Mouse (Mus musculus): ENCODE measurements around the gene Rftn1. TPM values are rescaled to one million over a fixed set of nuclear protein-coding genes. Genes with fewer than 3 reads are reported as not detected.

The Rftn1 gene
- polyA plus RNA-seq, 1 experiment from 2014 or later = 4.2 TPM

GRCm38 (mm10) chr17:50180899-50181570, 9.4 kb downstream of the Rftn1 start:
- Histone ChIP-seq H3K36me3 (no peaks in the 10 kb centered on the region), H3K4me1 (peaks cover 5% of the 10 kb centered on the region; the same call in 1 of the 2 replicates), H3K27me3 (ENCODE audit: low read depth, poor library complexity, severe bottlenecking) (no peaks in the 10 kb centered on the region), H3K27ac (replicated peaks) (no peak overlapping the region), H3K9me3 (replicated peaks) (no peaks in the 10 kb centered on the region), H3K4me3 (no peak overlapping the region)
- DNase-seq (ENCODE audit: low spot score) = no peak
- 91% methylated on average over 4 of the region's 4 CpGs for WGBS

DNA sequence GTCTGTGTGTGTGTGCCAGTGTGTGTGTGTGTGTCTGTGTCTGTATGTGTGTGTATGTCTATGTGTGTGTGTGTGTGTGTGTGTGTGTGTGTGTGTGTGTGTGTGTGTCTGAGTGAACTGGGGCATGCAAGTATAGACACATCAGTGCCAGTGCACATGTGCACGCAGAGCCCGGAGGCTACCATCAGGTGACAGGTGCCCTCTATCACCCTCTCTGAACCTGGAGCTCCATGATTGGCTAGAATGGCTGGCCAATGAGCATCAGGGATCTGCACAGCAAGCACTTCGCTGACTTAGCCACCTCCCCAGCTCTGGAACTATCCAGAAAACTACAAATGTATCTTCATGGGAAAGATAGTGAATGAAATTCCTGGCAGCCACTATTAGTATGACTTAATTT, 16.7 kb downstream of the Rftn1 start:
- Histone ChIP-seq H3K27ac (replicated peaks) (no peak overlapping the region), H3K36me3 (no peaks in the 10 kb centered on the region), H3K27me3 (ENCODE audit: low read depth, poor library complexity, severe bottlenecking) (no peaks in the 10 kb centered on the region), H3K4me3 (no peak overlapping the region), H3K9me3 (replicated peaks) (peaks cover 5% of the 10 kb centered on the region; the same call in 1 of the 2 replicates), H3K4me1 (peaks cover 17% of the 10 kb centered on the region)
- WGBS = 91% methylated on average over 3 of the region's 3 CpGs
- DNase-seq (ENCODE audit: low spot score) = no peak

GRCm38 (mm10) chr17:50173368-50173767, 17.1 kb downstream of the Rftn1 start:
- no peaks in the 10 kb centered on the region for H3K36me3 ChIP-seq
- 82% methylated on average over 5 of the region's 5 CpGs for WGBS
- no peak overlapping the region for H3K4me3 ChIP-seq
- H3K9me3 ChIP-seq (replicated peaks) = peaks cover 5% of the 10 kb centered on the region; the same call in 1 of the 2 replicates
- H3K27ac ChIP-seq (replicated peaks) = no peak overlapping the region
- peaks cover 17% of the 10 kb centered on the region for H3K4me1 ChIP-seq
- no peak for DNase-seq (ENCODE audit: low spot score)
- H3K27me3 ChIP-seq (ENCODE audit: low read depth, poor library complexity, severe bottlenecking) = no peaks in the 10 kb centered on the region

- WGBS = 96% methylated on average over 6 of the region's 6 CpGs
- H3K4me3 ChIP-seq = no peak overlapping the region
- no peak for DNase-seq (ENCODE audit: low spot score)
- H3K27ac ChIP-seq (replicated peaks) = no peak overlapping the region
- H3K9me3 ChIP-seq (replicated peaks) = peaks cover 5% of the 10 kb centered on the region; the same call in 1 of the 2 replicates
- H3K4me1 ChIP-seq = peaks cover 17% of the 10 kb centered on the region
- H3K36me3 ChIP-seq = no peaks in the 10 kb centered on the region
- H3K27me3 ChIP-seq (ENCODE audit: low read depth, poor library complexity, severe bottlenecking) = no peaks in the 10 kb centered on the region
Measured at GRCm38 (mm10) chr17:50172795-50173194, 17.7 kb downstream of the Rftn1 start.

DNA sequence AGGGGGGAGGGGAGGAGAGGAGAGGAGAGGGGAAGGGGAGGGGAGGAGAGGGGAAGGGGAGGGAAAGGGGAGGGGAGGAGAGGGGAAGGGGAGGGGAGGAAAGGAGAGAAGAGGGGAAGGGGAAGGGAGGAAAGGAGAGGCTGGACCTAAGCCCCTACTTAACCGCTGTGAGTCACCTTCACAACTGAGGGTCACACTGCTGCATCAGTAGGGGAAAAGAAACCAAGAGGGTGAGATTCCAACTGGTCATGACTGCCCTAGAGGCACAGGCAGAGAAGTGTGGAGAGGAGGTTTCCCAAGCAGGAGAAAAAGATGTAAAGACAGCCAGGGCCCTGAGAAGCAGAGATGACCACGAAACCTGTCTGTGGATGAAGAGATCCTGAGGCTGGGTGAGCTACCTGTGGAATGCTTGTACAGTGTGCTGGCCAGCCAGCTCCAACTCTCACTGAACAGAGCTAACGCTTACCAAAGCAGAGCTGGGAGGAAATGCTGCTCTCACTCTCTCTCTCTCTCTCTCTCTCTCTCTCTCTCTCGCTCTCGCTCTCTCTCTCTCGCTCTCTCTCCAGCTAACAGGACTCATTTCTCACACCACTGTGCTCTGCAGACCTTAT, 19.4 kb downstream of the Rftn1 start:
- Histone ChIP-seq H3K4me1 (peaks cover 17% of the 10 kb centered on the region), H3K27ac (replicated peaks) (no peak overlapping the region), H3K9me3 (replicated peaks) (peaks cover 5% of the 10 kb centered on the region; the same call in 1 of the 2 replicates), H3K27me3 (ENCODE audit: low read depth, poor library complexity, severe bottlenecking) (no peaks in the 10 kb centered on the region), H3K4me3 (no peak overlapping the region), H3K36me3 (no peaks in the 10 kb centered on the region)
- WGBS = 75% methylated on average over 6 of the region's 6 CpGs
- DNase-seq (ENCODE audit: low spot score) = no peak

GRCm38 (mm10) chr17:50169946-50170427, 20.5 kb downstream of the Rftn1 start:
- H3K27ac ChIP-seq (replicated peaks) = no peak overlapping the region
- peaks cover 8% of the 10 kb centered on the region; the same call in 1 of the 2 replicates for H3K9me3 ChIP-seq (replicated peaks)
- no peak overlapping the region for H3K4me3 ChIP-seq
- no peaks in the 10 kb centered on the region for H3K36me3 ChIP-seq
- WGBS = 78% methylated on average over 7 of the region's 7 CpGs
- DNase-seq (ENCODE audit: low spot score) = no peak
- H3K27me3 ChIP-seq (ENCODE audit: low read depth, poor library complexity, severe bottlenecking) = no peaks in the 10 kb centered on the region
- H3K4me1 ChIP-seq = peaks cover 17% of the 10 kb centered on the region

DNA sequence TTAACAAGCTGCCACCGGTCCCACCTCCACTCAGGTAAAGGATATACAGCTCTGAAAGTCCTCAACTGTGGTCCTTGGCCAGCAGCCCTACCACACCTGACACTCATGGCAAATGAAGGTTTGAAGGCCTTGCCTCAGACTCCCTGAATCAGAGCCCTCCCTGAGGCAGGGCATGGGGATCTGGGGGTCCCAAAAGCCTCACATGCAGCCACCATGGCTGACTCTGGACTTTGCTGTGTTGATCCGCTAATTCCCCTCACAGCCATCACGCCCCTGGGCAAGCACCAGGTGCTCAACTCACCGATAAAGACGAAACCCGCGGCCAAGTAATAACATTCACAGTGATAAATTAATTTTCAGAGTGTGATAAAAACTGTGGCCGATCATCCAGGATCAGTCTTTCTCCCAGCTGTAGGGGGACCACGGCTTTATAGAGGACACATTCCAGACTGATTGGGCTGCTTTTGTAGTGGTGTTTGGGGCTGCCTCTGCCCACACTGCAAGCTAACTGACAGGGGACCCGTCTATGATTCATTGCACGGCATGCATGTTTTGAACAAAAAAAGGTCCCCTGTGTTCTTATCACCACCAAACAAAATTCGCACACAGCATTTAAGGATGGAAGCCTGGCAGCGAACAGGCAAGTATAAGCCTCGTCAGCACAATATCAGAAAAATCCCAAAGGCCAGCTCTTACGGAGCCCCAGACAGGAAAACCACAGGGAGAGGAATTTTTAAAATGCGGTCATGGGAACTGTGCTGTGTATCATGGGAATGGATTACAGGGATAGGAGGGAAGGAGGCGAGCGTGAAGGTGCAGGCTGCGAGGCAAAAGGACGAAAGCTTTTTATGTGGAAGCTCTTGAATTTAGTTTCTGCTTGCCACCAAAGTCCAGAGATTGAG, 29.3 kb downstream of the Rftn1 start:
- no peak overlapping the region for H3K4me3 ChIP-seq
- H3K36me3 ChIP-seq = no peaks in the 10 kb centered on the region
- no peak overlapping the region for H3K27ac ChIP-seq (replicated peaks)
- H3K4me1 ChIP-seq = no peaks in the 10 kb centered on the region
- peaks cover 11% of the 10 kb centered on the region for H3K9me3 ChIP-seq (replicated peaks)
- no peak for DNase-seq (ENCODE audit: low spot score)
- WGBS = 92% methylated on average over 20 of the region's 20 CpGs
- no peaks in the 10 kb centered on the region for H3K27me3 ChIP-seq (ENCODE audit: low read depth, poor library complexity, severe bottlenecking)

DNA sequence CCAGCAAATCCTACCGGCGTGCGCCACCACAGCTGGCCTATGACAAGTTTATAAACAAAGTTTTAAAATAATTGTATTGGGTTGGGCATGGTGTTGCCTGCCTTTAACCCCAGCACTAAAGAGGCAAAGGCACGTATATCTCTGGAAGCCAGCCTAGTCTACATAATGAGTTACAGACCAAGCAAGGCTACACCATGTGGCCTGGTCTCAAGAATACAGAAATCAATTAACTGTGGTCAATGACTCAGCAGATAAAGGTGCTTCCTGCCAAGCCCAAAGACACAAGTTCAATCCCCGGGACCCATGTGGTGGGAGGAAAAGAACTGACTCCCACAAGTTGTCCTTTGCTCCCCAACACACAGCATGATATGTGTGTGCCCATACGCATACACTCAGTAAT, 30.1 kb downstream of the Rftn1 start:
- Histone ChIP-seq H3K4me3 (no peak overlapping the region), H3K36me3 (no peaks in the 10 kb centered on the region), H3K9me3 (replicated peaks) (peaks cover 11% of the 10 kb centered on the region), H3K27ac (replicated peaks) (no peak overlapping the region), H3K4me1 (no peaks in the 10 kb centered on the region), H3K27me3 (ENCODE audit: low read depth, poor library complexity, severe bottlenecking) (no peaks in the 10 kb centered on the region)
- 95% methylated on average over 6 of the region's 6 CpGs for WGBS
- DNase-seq (ENCODE audit: low spot score) = no peak

DNA sequence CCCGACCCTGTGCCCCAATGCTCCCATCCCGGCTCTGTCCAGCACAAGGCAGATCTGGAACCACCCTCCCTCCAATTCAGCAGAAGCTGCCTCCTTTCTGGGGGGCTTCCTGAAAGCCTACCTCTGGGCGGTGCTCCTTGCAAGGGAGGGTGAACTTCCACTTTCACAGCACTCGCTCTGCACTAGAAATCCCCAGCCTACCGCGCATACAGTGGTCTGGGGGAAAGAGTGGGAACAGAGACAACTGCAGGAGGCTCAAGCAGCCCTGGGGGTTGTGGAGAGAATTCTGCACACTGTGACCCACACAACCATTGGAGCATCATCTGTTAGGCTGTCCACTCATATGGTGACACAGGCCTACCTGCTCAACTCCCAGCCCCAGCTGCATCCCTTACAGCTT, 30.7 kb downstream of the Rftn1 start:
- no peaks in the 10 kb centered on the region for H3K4me1 ChIP-seq
- peaks cover 6% of the 10 kb centered on the region for H3K9me3 ChIP-seq (replicated peaks)
- no peak overlapping the region for H3K27ac ChIP-seq (replicated peaks)
- H3K36me3 ChIP-seq = no peaks in the 10 kb centered on the region
- no peak for DNase-seq (ENCODE audit: low spot score)
- H3K4me3 ChIP-seq = no peak overlapping the region
- H3K27me3 ChIP-seq (ENCODE audit: low read depth, poor library complexity, severe bottlenecking) = no peaks in the 10 kb centered on the region
- 92% methylated on average over 6 of the region's 6 CpGs for whole genome bisulfite sequencing

DNA sequence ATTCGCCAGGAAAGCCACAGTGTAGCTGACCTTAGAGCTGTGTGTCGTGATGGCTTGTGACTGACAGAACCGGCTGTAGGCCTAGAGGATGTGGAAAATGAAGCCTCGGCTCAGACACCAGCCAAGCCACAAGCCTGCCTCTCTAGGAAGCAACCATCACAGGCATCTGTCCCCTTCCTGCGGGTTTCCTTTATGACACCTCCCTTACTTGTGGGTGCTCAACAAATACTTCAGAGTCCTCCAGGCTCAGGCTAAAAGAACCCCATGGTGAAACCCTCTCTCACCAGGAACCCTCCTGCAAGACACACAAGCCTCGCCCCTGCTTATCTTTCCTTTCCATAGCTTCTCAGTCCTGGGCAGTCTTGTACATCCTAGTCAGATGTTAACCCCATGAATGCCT, 31.9 kb downstream of the Rftn1 start:
- H3K4me1 ChIP-seq = no peaks in the 10 kb centered on the region
- no peaks in the 10 kb centered on the region for H3K36me3 ChIP-seq
- 89% methylated on average over 6 of the region's 6 CpGs for WGBS
- H3K27me3 ChIP-seq (ENCODE audit: low read depth, poor library complexity, severe bottlenecking) = no peaks in the 10 kb centered on the region
- no peak overlapping the region for H3K4me3 ChIP-seq
- no peak for DNase-seq (ENCODE audit: low spot score)
- no peaks in the 10 kb centered on the region for H3K9me3 ChIP-seq (replicated peaks)
- H3K27ac ChIP-seq (replicated peaks) = no peak overlapping the region

- Histone ChIP-seq H3K27me3 (ENCODE audit: low read depth, poor library complexity, severe bottlenecking) (no peaks in the 10 kb centered on the region), H3K4me3 (no peak overlapping the region)
Measured at GRCm38 (mm10) chr17:50157190-50158150, 33.0 kb downstream of the Rftn1 start.

DNA sequence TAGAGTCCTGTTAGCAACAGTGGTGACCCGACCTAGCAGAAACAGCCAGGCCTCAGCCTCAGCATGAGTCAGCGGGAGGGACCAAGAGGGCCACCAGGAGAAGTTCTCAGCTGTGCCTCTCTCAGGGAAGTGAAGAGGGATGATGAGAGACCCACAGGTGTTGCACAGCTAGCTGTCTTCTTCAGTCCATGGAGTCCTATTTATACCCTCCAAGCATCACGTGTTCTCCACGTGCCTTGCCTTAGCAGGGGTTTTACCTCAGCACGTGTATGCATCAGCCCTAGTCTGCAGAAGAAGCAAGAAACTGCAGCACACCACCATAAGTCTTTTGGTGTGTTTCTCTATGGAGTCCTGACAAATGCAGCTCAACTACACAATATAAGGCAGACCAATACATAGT, 38.4 kb downstream of the Rftn1 start:
- H3K4me3 ChIP-seq = no peak overlapping the region
- H3K9me3 ChIP-seq (replicated peaks) = no peaks in the 10 kb centered on the region
- peaks cover 15% of the 10 kb centered on the region for H3K4me1 ChIP-seq
- H3K27ac ChIP-seq (replicated peaks) = no peak overlapping the region
- 90% methylated on average over 5 of the region's 5 CpGs for WGBS
- H3K36me3 ChIP-seq = no peaks in the 10 kb centered on the region
- H3K27me3 ChIP-seq (ENCODE audit: low read depth, poor library complexity, severe bottlenecking) = no peaks in the 10 kb centered on the region
- no peak for DNase-seq (ENCODE audit: low spot score)

More at GRCm38 (mm10) chr17:50157190-50158150, 33.0 kb downstream of the Rftn1 start:
- DNase-seq (ENCODE audit: low spot score) = no peak
- 92% methylated on average over 15 of the region's 15 CpGs for WGBS
- H3K9me3 ChIP-seq (replicated peaks) = no peaks in the 10 kb centered on the region
- H3K27ac ChIP-seq (replicated peaks) = no peak overlapping the region
- H3K4me1 ChIP-seq = no peaks in the 10 kb centered on the region
- H3K36me3 ChIP-seq = no peaks in the 10 kb centered on the region
